Mouse (Mus musculus) CD4-positive, CD25-positive, alpha-beta regulatory T cell, adult 2 months (primary cell): ENCODE measurements around the gene Abhd17c.

Experiments
- DNase-seq: peaks from one replicate; pipeline ENCODE4 v3.0.0-alpha.2; 2012; ENCODE audit warnings: low read depth, low spot score

The Abhd17c gene

DNA sequence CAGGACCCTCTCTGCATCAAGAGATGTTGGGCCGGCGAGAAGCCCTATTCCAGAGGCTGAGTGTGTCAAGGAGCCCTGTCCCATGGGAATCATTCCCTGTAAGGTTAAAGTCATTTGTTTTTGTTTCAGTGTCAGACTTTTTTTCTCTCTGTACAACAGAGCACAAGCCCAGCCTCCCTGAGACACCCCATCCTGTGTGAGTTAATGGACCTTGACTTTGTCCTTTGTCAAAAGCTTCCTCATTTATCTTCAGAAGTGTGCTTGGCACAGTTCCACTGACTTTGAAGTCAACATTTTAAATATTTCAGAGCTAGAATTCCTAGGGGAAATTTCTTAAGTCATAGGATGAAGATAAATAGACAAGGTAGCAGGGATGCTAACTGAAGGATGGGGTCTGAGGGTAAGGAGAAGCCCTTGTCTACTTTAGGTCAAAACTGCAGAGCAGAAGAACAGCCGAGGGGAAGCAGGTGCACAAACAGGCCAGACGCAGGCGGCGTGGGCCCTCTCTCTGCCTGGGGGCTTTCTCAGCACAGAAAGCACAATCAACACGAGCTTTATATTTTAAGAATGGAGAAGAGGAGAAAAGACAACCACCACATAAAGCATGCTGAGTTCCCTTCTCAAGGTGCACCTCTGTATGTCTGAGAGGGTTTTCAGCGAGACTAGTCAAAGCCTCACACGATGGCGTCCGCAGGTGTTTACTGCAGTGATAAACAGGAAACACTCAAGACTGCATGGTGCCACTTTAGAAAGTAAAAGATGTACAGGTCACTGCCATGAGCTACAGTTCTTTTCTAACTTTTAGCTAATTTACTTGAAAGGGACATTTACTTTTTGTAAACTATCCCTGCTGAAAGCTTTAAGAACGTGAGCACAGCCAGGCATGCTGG lies 32.2 kb downstream of the Abhd17c start:
- DNase-seq, result peak; percentile 38

DNA sequence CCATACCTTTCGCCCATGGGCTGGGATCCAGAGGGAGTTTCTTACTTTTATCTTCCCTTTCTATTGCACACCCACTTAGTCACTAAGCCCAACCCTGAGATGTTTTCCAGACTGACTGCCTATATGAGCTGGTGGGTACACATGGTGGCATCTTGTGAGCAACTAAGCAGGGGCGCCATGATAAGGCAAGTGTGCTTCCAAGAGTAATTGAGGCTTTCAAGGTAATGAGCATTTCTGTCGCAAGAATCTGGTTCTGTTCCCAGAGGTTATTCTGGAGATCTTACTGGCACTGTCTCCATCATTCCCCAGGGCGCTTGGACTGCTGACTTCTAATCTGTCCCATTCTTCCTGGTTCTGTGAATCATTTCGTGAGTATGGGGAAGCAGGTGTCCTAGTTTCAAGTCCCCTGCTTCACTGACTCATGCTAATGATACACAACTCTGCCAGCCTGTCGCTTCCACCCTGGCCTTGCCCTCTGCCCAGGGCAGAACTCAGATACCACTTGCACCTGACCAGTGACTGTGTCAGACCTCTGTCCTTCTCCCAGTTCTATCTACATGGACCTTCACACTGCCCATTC lies 34.1 kb downstream of the Abhd17c start:
- DNase-seq, result no peak

- DNase-seq, result no peak
Observed at GRCm38 (mm10) chr7:84116621-84117542, 34.8 kb downstream of the Abhd17c start.

- DNase-seq, result peak; percentile 69
Observed at GRCm38 (mm10) chr7:84115385-84115784, 36.3 kb downstream of the Abhd17c start.

DNA sequence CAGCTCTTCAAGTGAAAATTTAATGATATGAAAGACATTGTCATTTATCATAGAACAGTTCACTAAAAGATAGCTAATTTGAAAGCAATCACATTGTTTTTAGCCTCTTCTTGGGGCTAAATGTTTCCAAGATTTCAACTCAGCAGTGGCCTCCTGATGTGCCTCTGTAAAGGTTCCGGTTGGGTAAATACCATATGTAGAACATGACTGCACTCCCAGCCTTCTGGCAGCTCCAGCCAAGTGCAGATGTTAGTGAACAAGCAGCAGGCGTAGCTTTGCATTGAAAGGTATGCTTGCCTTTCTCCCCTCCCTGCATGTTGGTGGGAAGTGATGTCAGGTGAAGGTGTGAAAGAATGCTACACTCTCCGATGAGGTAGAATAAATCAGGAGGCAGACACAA lies 36.9 kb downstream of the Abhd17c start:
- DNase-seq, result no peak

- no peak for DNase-seq
Observed at GRCm38 (mm10) chr7:84113035-84113390, 38.7 kb downstream of the Abhd17c start.

DNA sequence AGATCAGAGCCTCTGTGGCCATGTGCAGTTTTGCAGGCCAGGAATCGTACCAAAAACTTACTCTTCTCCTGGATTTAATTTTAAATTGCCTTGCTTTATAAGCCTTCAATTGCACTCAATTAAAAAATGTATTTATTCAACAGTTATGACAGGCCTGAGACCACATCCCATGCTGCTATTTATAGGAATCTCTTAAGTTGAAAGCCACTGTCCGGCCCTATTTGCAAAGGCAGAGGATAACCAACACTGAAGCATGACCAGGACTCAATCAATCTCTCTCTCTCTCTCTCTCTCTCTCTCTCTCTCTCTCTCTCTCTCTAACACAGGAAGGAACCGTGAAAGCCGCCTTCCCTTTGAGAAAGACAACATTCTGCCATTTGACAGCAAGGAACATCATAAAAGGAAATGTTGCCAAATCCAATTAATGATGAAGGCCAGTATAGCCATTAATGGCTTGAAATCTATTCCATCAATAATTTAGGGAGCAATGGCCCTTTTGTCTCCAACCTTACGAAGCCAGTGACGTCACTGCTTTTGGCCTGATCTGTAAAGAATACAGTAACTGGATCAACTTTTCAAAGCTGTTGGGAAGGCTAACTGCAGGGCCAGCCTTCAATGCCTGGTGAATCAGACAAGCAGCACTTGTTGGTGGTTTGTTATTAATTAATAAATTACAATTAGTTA lies 39.2 kb downstream of the Abhd17c start:
- DNase-seq, result no peak

DNA sequence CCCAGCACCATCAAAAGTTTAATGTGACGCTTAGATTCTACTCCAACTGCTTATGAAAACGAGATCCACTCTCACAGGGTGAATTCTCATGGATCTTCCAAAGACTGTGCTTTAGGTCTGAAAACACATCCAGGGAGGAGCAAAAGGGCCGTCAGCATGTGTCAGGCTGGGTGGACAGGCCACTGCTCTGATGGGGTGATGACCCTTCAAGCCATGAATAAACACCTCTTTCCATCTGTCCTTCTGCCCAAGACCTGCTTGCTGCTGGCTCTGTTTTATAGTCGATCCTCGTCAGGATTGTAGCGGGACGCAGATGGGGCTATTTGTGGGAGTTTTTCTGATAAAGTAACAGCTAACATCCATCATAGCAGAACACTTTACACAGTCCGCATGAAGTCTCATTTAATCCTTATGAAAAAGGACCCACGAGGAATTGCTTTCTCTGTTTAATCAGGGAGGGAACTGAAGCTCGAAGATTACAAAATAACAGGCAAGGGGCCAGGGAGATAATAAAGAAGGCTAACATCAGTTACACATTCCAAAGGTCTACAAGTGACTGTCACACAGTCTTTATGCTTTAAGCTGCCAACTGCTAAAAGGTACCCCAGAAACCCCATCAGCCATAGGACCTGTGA lies 39.9 kb downstream of the Abhd17c start:
- DNase-seq, result no peak

GRCm38 (mm10) chr7:84106942-84107341 lies 44.8 kb downstream of the Abhd17c start:
- no peak for DNase-seq

DNA sequence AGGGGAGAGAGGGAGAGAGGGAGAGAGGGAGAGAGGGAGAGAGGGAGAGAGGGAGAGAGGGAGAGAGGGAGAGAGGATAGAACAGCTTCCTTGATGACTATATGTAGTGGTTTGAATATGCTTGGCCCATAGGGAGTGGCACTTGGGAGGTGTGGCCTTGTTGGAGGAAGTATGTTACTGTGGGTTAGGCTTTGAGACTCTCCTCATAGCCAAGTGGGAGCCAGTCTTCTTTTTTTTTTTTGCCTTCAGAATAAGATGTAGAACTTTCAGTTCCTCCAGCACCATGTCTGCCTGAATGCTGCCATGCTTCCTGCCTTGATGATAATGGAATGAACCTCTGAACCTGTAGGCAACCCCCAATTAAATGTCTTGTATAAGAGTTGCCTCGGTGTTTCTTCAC lies 49.1 kb downstream of the Abhd17c start:
- no peak for DNase-seq

DNA sequence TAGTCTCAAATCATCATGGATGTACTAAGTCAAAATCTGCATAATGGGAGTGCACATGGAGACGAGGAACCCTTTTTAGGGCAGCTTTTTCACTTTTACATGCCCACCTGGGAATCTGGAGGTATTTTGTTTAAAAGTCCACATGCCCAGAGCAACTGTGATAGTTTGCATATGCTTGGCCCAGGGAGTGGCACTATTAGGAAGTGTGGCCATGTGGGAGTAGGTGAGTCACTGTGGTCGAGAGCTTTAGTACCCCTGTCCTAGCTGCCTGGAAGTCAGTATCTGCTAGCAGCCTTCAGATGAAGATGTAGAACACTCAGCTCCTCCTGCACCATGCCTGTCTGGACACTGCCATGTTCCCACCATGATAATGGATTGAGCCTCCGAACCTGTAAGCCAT lies 51.0 kb downstream of the Abhd17c start:
- no peak for DNase-seq

DNA sequence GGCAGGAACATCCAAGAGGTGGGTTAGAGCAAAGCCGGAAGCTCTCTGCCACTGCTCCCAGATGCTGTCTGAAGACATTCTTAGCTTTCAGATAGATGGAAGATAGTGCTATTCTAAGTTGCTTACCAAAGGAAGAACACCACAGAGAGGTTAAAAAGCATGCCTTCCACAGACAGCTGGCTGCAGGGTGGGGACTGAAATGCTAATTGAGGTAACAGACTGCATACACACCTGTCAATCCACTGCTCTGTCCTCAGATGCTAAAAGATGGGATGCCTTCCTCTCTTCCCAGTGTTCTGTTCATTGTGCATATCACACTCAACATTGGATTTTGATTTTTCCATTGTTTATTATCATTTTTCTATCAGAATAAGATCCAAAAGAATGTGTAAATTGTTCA lies 53.6 kb downstream of the Abhd17c start:
- no peak for DNase-seq

- no peak for DNase-seq
Observed at GRCm38 (mm10) chr7:84096501-84096900, 55.2 kb downstream of the Abhd17c start.

- DNase-seq, result no peak
Observed at GRCm38 (mm10) chr7:84090793-84091192, 60.9 kb downstream of the Abhd17c start.

DNA sequence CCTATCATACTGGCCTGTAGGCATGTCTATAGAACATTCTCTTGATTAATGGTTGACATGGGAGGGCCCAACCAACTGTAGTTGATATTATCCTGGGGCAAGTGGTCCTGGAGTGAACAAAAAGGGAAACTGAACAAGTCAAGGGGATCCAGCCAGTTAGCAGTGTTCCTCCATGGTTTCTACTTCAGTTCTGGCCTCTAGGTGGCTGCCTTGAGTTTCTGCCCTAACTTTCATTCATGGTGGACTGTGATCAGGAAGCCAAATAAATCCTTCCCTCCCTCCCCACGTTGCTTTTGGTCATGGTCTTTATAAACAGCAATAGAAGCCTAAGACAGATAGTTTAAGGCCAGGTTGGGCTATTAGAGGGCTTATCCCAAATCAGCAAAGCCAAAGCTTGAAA lies 61.9 kb downstream of the Abhd17c start:
- peak; percentile 41 for DNase-seq

DNA sequence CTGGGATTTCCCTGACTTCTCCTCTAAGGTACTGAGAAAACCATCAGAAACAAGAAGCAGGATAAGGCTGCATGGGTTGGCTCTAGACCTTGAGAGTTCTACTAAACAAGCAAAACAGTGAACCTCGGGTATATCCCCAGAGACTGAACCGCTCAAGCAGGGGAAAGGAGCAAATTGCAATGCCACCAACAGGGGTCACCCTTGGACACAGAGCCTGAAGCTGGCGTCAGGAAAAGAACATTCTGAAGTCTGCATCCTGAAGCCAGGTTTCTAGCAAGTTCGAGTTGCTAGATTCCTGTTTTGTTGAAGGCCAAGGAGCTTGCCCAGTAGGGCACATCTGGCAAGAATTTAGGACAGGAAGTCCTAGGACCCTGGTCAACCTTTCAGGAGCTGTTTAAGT lies 62.7 kb downstream of the Abhd17c start:
- DNase-seq, result peak; percentile 80

DNA sequence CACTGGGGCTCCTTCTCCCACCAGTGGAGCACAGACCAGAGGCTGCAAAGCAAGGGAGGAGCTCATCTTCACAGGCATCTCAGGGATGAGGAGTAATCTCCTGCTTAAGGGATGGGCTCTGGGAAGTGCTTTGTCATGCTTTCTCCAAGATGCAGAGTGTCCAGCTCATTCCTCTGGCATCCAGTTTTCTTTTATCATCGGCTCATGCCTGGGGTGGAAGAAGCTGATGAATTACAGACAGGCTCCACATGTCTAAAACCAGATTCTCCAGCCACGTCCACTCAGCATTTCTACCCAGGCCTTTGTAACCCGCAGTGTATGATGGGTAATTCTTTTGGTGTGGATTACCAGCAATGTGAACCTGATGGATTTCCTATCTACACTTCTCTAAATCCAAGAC lies 63.5 kb downstream of the Abhd17c start:
- no peak for DNase-seq

- DNase-seq, result peak; percentile 76
Observed at GRCm38 (mm10) chr7:84086039-84086829, 65.5 kb downstream of the Abhd17c start, which contains the start of gene Cemip. Gene Cemip (minus strand): TSS chr7:84086502.

DNA sequence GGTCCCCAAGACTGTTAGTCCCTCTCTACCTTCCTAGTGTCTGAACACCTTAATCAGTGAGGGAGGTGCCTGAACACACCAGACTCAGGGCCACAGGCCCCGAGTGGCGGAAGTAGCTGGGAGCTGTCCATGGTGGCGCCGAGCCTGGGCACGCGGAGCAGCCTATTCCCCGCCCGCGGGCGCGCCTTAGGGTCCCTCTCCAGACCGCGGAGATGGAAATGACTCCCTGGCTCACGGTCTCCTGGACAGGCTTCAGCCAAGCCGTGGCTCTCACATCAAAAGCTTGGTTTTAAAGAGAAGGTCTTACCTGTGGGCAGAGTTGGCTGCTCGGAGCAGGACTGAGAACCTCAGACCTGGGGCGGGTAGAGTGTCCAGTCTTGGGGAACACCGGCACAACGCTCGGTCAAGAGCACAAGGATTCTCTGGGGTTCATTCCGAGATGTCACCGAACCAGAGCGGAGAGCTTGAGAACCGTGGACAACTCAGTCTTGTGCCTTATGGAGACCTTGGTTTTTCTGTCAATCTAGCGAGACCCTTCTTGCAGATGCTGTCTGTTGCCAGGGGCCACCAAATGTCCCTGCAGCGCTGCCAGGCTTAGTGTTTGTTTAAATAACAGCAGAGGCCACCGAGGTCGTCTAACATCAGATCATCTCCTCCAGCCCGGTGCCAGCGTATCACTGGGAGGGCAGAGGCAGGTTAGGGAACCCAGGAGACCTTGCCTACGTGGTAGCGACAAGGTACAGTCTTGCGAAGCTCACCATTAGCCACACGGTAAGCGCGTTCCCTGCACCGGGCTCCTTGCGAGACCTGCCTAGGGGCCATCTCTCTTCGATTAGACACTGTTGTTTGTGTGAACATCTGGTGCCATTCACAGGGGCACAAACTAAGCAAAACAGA lies 66.4 kb downstream of the Abhd17c start:
- peak; percentile 45 for DNase-seq
